Mouse (Mus musculus) embryonic facial prominence, embryonic 15.5 days (tissue): ENCODE data around the gene Tmem161a. TPM values are rescaled to one million over a fixed set of nuclear protein-coding genes. Genes with fewer than 3 reads are reported as not detected.

Experiments
- ATAC-seq: fragments of 200-750 bp; cut with Nextera tagmentation; 2 replicates; pipeline ENCODE4 v1.8.0; 2017; ENCODE audit warnings: low read depth, moderate TSS enrichment; ENCODE audit not compliant: insufficient number of reproducible peaks, low FRiP score, low TSS enrichment
- H3K27ac ChIP-seq: fragments of 300-500 bp; sonication (generic); replicated peaks from 2 replicates; pipeline ENCODE4 v1.5.1; 2015; ENCODE audit warnings: mild to moderate bottlenecking, inconsistent platforms
- H3K27me3 ChIP-seq: fragments of 300-500 bp; sonication (generic); 2 replicates; pipeline ENCODE4 v1.6.1; 2015; ENCODE audit warnings: inconsistent platforms
- H3K36me3 ChIP-seq: fragments of 300-500 bp; sonication (generic); 2 replicates; pipeline ENCODE4 v1.6.1; 2015; ENCODE audit warnings: mild to moderate bottlenecking, inconsistent platforms
- H3K4me1 ChIP-seq: fragments of 300-500 bp; sonication (generic); 2 replicates; pipeline ENCODE4 v1.6.1; 2015; ENCODE audit warnings: inconsistent platforms
- H3K4me2 ChIP-seq: fragments of 300-500 bp; sonication (generic); replicated peaks from 2 replicates; pipeline ENCODE4 v1.6.1; 2015; ENCODE audit warnings: mild to moderate bottlenecking, inconsistent platforms
- H3K4me3 ChIP-seq: fragments of 300-500 bp; sonication (generic); replicated peaks from 2 replicates; pipeline ENCODE4 v1.5.1; 2015; ENCODE audit warnings: mild to moderate bottlenecking, inconsistent platforms
- H3K9ac ChIP-seq: fragments of 300-500 bp; sonication (generic); 2 replicates; pipeline ENCODE4 v1.6.1; 2015; ENCODE audit warnings: inconsistent platforms
- H3K9me3 ChIP-seq: fragments of 300-500 bp; sonication (generic); replicated peaks from 2 replicates; pipeline ENCODE4 v1.6.1; 2016; ENCODE audit warnings: inconsistent platforms
- WGBS: fragments of 180-500 bp; shearing (Covaris S2); methylation state at CpG from one replicate; pipeline ENCODE4 v1.1.7; 2015; 5-methylcytosine and 5-hydroxymethylcytosine counted together
- polyA plus RNA-seq: library from polyadenylated mRNA; unstranded; fragments of >200 nt; fragmentation: Nextera tagmentation; extraction: Ambion mirVana; gene quantifications from 2 replicates; pipeline ENCODE4 v1.2.1, GENCODE M21; 2015

Gene Tmem161a
- polyA plus RNA-seq, 1 experiment from 2014 or later, result 77.3 TPM

DNA sequence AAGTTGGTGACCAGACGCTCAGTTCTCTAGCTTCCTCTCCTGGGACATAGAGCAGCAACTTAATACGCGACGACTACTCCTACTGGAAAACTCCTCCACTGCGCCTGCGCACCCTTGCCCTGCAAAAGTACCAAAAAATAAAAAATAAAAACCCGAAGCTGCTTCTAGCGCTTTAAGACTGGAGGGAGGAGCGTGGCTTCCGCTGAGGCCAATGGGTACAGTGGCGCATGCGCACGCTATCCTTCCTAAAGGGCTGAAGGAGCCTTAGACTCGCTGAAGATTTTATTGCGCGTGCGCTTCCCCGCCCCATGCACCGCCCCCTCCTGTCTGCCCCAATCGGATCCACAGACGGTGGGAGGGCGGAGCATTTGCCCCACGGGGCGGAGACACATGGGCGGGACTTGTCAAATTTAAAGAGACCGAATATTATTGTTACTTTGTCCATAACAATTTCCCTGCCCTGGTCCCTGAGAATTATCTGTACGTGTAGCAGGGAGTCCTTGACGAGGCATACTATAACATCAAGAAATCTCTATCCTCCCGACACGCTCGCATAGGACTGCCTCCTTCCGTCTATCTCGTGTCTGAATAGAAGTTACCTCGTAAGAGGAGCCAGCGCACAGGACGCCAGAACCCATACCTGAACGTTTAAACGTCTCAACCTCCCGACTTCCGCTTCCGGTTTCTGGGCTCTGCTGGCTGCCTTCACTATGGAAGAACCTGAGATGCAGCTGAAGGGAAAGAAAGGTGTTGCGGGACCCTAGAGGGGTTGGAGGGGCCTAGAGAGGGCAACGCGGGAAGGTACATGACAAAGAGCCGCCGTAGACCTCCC, 32.9 kb upstream of the Tmem161a start, which contains the start of the genes Rfxank, Borcs8 and Mef2b:
Rfxank (minus strand) TSS at position 129 of the 832 bp plus-strand sequence.
Borcs8 (plus strand) TSS at position 474 of the 832 bp plus-strand sequence.
Mef2b (plus strand) TSS at position 686 of the 832 bp plus-strand sequence.
- Histone ChIP-seq H3K4me1 (peaks cover 21% of the 10 kb centered on the region), H3K36me3 (peaks cover 44% of the 10 kb centered on the region), H3K9me3 (no peaks in the 10 kb centered on the region), H3K27ac (peak within 1 kb of the TSS; percentile 92), H3K4me3 (peak within 1 kb of the TSS; percentile 92), H3K4me2 (peak within 1 kb of the TSS; percentile 78), H3K9ac (peak within 1 kb of the TSS; percentile 93), H3K27me3 (no peaks in the 10 kb centered on the region)
- under 1% methylated on average over 46 of the region's 46 CpGs for WGBS
- ATAC-seq, result peak; percentile 98

DNA sequence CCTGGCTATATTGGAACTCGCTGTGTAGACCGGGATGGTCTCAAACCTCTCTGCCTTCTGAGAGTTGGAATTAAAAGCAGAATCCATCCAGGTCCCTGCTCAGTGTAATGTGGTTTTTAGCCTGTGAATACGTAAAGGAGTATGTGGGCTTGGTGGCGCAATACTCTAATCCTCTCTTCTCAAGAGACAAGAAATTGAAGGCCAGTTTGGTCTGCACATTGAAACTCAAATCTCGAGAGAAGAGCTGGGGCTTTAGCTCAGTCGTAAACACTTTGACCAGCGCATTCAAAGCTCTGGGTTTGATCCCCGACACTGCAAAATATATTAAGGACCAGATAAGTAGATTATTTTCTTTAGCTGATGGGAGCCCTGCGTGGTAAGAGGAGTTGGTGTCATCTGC, 32.2 kb upstream of the Tmem161a start:
- Histone ChIP-seq H3K9me3 (no peaks in the 10 kb centered on the region), H3K27ac (peak overlapping the region; percentile 92), H3K4me3 (peak overlapping the region; percentile 92), H3K27me3 (no peaks in the 10 kb centered on the region), H3K36me3 (peaks cover 44% of the 10 kb centered on the region), H3K4me1 (peaks cover 21% of the 10 kb centered on the region), H3K4me2 (peak overlapping the region; percentile 78), H3K9ac (peak overlapping the region; percentile 93)
- ATAC-seq, result no peak
- 10% methylated on average over 9 of the region's 9 CpGs for WGBS

DNA sequence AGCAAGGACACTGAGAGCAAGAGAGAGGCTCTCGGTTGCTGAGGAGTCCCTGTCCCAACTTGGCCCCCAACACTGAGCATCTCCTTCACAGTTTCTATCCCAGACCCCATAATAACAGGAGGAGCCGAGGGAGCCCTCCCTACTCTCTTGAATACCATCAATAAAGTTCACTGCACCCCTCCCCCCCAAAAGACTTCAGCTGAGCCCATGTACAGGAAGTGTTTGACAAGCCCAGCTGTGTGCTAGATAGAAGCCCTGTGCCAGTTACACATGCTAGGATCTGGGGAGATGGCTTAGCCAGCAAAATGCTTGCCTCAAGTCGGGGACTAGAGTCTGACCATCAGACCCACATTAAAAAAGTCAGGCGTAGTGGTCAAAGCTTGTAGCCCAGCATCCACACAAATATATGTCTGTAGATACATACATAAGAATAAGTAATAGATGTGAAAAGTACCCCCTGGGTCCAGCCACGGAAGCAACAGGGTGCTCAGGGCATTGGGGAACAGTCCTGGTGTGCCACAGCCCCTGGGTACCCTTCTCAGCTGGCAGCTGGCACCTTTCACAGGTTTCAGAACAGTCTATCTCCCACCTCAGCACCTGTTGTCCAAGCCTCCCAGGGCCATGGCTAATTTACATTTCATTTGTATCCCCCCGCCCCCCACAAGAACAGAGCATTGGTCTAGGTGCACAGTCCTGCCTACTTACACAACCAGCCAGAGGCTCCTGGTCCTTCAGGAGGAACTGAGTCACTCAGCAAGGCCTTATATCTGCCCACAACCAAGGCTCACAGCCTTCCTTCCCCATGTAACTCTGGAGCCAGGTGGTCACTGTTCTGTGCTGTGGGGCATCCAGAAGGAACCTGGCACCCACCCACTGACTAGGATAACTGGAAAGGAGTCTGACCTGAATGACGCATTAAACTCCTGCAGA, 24.2 kb upstream of the Tmem161a start:
- no peaks in the 10 kb centered on the region for H3K27me3 ChIP-seq
- WGBS, result 83% methylated on average over 7 of the region's 7 CpGs
- H3K4me3 ChIP-seq, result no peak overlapping the region
- peaks cover 13% of the 10 kb centered on the region for H3K4me1 ChIP-seq
- no peak overlapping the region for H3K27ac ChIP-seq
- H3K9me3 ChIP-seq, result no peaks in the 10 kb centered on the region
- H3K36me3 ChIP-seq, result peaks cover 41% of the 10 kb centered on the region
- no peak for ATAC-seq
- no peak overlapping the region for H3K9ac ChIP-seq
- H3K4me2 ChIP-seq, result no peak overlapping the region

DNA sequence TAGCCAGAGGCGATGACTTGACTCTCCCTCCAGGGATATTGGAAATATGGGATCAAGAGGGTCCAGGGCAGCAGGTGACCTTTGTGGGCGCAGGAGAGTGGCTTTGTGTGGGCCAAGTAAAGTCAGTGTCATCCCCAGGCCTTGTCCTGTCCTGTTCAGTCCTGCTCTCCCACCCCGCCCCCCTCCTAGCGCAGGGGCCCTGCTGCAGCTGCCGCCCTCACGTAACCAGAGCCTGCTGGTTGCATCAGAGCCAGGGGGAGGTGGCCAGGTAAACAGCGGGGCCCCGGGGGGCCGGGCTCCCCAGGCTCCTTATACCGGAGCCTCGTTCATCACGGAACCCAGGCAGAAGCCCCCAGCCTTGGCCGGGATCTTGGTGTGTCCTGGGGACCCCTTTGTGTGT, 22.0 kb upstream of the Tmem161a start:
- ATAC-seq, result peak; percentile 63
- peaks cover 23% of the 10 kb centered on the region for H3K36me3 ChIP-seq
- peaks cover 13% of the 10 kb centered on the region for H3K4me1 ChIP-seq
- no peak overlapping the region for H3K27ac ChIP-seq
- WGBS, result 10% methylated on average over 13 of the region's 13 CpGs
- no peaks in the 10 kb centered on the region for H3K27me3 ChIP-seq
- H3K9me3 ChIP-seq, result no peaks in the 10 kb centered on the region
- H3K4me3 ChIP-seq, result no peak overlapping the region
- no peak overlapping the region for H3K9ac ChIP-seq
- peak overlapping the region; percentile 30 for H3K4me2 ChIP-seq

DNA sequence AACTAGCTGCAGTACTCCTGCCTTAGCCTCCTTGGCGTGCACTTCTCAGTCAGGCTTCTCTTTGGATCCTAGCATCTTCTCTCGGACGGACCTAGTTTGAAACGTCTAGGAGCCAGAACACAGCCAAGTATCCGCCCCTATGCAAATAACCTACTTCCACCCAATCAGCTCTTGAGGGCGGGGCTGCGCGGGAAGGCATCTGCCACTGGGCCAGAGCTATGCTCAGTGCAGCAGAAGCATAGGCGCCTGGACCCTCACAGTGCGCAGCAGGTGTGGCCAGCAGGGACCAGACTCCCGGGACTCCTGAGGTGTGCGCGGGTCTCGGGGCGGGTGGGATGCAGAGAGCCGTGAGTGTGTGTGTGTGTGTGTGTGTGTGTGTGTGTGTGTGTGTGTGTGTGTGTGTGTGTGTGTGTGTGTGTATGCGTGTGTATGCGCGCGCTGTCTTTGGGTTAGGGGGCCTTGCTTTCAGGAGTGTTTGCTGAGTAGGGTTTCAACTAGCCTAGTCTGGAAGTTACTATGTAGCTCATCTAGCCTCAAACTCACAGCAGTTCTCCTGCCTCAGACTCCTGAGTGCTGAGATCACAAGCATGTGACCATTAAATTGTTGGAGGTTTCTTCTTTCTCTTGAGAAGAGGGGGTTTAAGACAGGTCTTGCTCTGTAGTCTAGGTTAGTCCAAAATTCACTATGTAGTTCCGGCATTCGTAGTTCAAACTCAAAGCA, 19.5 kb upstream of the Tmem161a start:
- no peak overlapping the region for H3K9ac ChIP-seq
- H3K4me1 ChIP-seq, result peaks cover 14% of the 10 kb centered on the region
- H3K27me3 ChIP-seq, result no peaks in the 10 kb centered on the region
- no peaks in the 10 kb centered on the region for H3K36me3 ChIP-seq
- no peak overlapping the region; the same call in 1 of the 2 replicates for H3K4me3 ChIP-seq
- no peaks in the 10 kb centered on the region for H3K9me3 ChIP-seq
- peak; percentile 87 for ATAC-seq
- WGBS, result 10% methylated on average over 17 of the region's 22 CpGs
- no peak overlapping the region for H3K27ac ChIP-seq
- H3K4me2 ChIP-seq, result peak overlapping the region; percentile 33

DNA sequence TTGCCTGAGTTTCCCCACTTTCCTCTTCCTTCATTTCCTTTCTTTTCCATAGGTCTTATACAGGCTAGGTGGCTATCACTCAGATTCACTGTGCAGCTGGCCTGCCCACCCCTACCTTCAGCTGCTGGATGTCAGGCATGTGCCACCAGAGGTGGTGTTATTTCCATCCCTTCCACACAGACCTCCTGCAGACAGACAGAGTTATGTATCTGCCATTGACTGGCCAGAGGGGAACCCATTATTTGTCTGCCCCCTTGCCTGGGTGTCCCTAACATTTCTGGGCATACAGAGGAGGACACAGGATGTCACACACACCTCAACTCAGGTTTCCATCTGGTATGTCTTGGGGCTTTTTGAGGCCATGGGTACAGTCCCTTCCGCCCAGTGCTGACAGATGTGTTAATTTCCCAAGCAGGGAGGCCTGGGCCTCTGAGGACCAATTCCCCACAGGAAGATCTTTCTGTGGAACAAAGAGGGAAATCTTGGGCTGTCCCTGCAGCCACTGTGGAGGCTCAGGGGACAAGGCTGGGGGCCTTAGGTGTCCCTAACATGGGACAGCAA, 14.8 kb upstream of the Tmem161a start:
- Histone ChIP-seq H3K4me3 (no peak overlapping the region), H3K27me3 (no peaks in the 10 kb centered on the region), H3K4me2 (no peak overlapping the region), H3K9ac (no peak overlapping the region), H3K27ac (no peak overlapping the region), H3K36me3 (no peaks in the 10 kb centered on the region), H3K4me1 (peaks cover 16% of the 10 kb centered on the region), H3K9me3 (no peaks in the 10 kb centered on the region)
- 84% methylated on average over 1 of the region's 1 CpGs for WGBS
- no peak for ATAC-seq

DNA sequence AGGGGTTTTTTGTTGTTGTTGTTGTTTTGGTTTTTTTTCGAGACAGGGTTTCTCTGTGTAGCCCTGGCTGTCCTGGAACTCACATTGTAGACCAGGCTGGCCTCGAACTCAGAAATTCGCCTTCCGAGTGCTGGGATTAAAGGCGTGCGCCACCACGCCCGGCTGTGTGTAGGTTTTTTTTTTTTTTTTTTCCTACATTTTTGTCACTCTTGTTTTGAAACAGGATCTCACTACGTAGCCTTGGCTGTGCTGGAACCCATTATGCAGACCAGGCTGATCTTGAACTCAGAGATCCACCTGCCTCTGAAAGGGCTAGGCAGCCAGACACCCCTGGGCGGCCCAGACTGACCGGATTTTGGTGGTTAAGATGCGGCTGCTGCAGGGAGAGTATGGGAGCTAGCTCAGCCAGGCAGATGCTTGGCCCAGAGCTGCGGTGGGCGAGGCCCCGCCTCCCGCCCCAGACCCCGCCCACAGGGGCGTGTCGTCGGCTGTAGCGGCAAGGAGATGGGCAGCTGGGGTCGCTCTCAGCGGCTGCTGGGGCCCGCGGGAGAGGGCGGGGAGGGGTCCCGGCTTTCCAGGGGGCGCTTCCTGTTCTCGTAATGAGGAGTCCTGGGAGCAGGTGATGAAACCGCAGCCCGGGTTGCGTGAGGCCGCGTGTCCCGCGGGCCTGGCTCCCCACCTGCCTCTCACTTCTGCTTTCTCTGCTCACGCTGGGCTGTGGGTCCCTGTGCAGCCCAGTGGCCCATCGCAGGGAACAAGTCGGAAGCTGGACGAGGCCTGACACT, 13.9 kb upstream of the Tmem161a start:
- no peak overlapping the region for H3K27ac ChIP-seq
- peak overlapping the region; percentile 28 for H3K9ac ChIP-seq
- 8% methylated on average over 40 of the region's 40 CpGs for WGBS

DNA sequence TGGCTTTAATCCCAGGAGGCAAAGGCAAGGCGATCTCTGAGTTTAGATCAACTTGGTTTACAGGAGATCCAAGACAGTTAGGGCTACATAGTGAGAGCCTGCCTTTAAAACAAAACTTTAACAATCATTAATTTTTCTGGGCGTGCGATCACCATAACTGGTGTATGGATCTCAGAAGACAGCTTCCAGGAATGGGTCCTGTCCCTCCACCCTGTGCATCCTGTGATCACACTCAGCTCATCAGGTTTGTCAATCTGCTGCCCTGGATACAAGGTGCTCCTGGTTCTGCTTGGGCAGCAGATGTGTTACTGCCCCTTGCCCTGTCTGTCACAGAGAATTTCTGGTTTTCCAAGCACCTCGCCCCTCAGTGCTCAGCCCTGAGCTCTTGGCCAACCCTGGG, 12.9 kb upstream of the Tmem161a start:
- Histone ChIP-seq H3K27me3 (no peaks in the 10 kb centered on the region), H3K4me3 (no peak overlapping the region), H3K4me1 (peaks cover 11% of the 10 kb centered on the region), H3K9me3 (no peaks in the 10 kb centered on the region), H3K4me2 (no peak overlapping the region; the same call in 1 of the 2 replicates), H3K36me3 (no peaks in the 10 kb centered on the region), H3K9ac (no peak overlapping the region), H3K27ac (no peak overlapping the region)
- 82% methylated on average over 4 of the region's 4 CpGs for WGBS
- ATAC-seq, result no peak

More for the DNA sequence above, 13.9 kb upstream of the Tmem161a start:
- peak; percentile 87 for ATAC-seq
- Histone ChIP-seq H3K27me3 (no peaks in the 10 kb centered on the region), H3K9me3 (no peaks in the 10 kb centered on the region), H3K36me3 (no peaks in the 10 kb centered on the region), H3K4me2 (peak overlapping the region; percentile 91), H3K4me1 (peaks cover 11% of the 10 kb centered on the region), H3K4me3 (peak overlapping the region; percentile 51)

DNA sequence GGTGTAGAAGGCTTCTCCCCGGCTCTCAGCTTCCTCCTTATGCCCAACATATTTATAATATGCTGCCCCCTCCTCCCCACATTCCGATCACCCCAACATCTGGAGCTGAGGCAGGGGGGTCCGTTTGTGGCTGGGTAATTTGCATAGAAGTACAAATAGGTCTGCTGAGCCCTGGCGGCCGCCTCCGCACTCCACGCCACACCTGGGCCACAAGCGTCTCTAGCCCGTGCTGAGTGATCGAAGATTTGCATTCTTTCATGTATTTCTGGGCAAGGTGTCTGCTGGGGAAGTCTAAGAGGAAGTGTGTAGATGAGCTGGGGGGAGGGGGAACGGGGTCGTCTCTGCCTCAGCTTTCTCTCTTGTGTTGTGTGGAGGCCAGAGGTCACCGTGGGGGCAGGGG, 12.1 kb upstream of the Tmem161a start:
- no peak for ATAC-seq
- Histone ChIP-seq H3K27me3 (no peaks in the 10 kb centered on the region), H3K9me3 (no peaks in the 10 kb centered on the region), H3K27ac (no peak overlapping the region), H3K4me1 (peaks cover 11% of the 10 kb centered on the region), H3K4me3 (no peak overlapping the region), H3K9ac (no peak overlapping the region), H3K4me2 (no peak overlapping the region), H3K36me3 (no peaks in the 10 kb centered on the region)
- 54% methylated on average over 13 of the region's 13 CpGs for WGBS

DNA sequence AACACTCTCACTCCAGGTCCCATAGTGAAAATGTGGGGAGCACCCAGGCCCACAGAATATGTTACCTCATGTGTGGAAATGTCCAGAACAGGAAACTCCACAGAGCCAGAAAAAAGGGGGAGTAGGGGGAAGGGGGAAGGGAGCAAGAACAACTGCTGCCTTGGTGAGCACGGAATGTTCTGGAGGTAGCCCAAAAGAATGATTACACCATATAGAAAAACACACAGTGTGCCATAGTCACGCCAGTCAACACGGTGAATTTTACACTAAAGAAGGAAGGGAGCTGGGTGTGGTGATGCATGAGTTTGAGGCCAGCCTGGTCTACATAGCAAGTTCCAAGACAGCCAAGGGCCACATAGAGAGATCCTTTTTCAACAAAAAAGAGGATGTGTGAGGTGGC, 8.8 kb upstream of the Tmem161a start:
- Histone ChIP-seq H3K36me3 (no peaks in the 10 kb centered on the region), H3K4me1 (peaks cover 12% of the 10 kb centered on the region), H3K4me3 (no peak overlapping the region), H3K4me2 (no peak overlapping the region), H3K27ac (no peak overlapping the region), H3K9ac (no peak overlapping the region), H3K27me3 (peaks cover 10% of the 10 kb centered on the region; the same call in 1 of the 2 replicates), H3K9me3 (no peaks in the 10 kb centered on the region)
- ATAC-seq, result no peak
- WGBS, result 62% methylated on average over 3 of the region's 3 CpGs
